Mouse (Mus musculus) liver, adult 2 months (tissue): ENCODE results near the gene Taf1b. TPM values are rescaled to one million over a fixed set of nuclear protein-coding genes. Genes with fewer than 3 reads are reported as not detected.

Source experiments
- DNase-seq: peaks from one replicate; pipeline ENCODE4 v3.0.0-alpha.2; 2011; ENCODE audit warnings: low read depth, low spot score; ENCODE audit errors: extremely low read depth
- H3K27ac ChIP-seq: fragments of 200-500 bp; replicated peaks from 2 replicates; pipeline ENCODE4 v1.5.1; 2012; ENCODE audit warnings: low read depth, mild to moderate bottlenecking, control low read depth, inconsistent platforms, low read length; ENCODE audit not compliant: insufficient read depth
- H3K27me3 ChIP-seq: fragments of 200-500 bp; 2 replicates; pipeline ENCODE4 v1.6.1; 2012; ENCODE audit warnings: mild to moderate bottlenecking, moderate library complexity, low read length, inconsistent platforms; ENCODE audit not compliant: control insufficient read depth, insufficient read depth
- H3K36me3 ChIP-seq: fragments of 200-500 bp; 2 replicates; pipeline ENCODE4 v1.6.1; 2012; ENCODE audit warnings: low read length, inconsistent platforms; ENCODE audit not compliant: control insufficient read depth, insufficient read depth
- H3K4me1 ChIP-seq: fragments of 200-500 bp; 2 replicates; pipeline ENCODE4 v1.6.1; 2011; ENCODE audit warnings: low read length; ENCODE audit not compliant: control insufficient read depth, insufficient read depth
- H3K4me3 ChIP-seq: fragments of 200-500 bp; 2 replicates; pipeline ENCODE4 v1.5.1; 2011; ENCODE audit warnings: low read depth, mild to moderate bottlenecking, control low read depth, low read length, moderate library complexity; ENCODE audit not compliant: insufficient read depth
- H3K79me2 ChIP-seq: fragments of 200-500 bp; 2 replicates; pipeline ENCODE4 v1.6.1; 2012; ENCODE audit warnings: inconsistent platforms, mild to moderate bottlenecking, low read length, moderate library complexity; ENCODE audit not compliant: control insufficient read depth, insufficient read depth
- H3K9ac ChIP-seq: fragments of 200-500 bp; 2 replicates; pipeline ENCODE4 v1.6.1; 2012; ENCODE audit warnings: low read depth, mild to moderate bottlenecking, control low read depth, inconsistent platforms, low read length
- CTCF ChIP-seq: fragments of 200-500 bp; IDR thresholded peaks from 2 replicates; pipeline ENCODE4 v1.5.1; 2011; ENCODE audit warnings: low read depth, low read length, control low read depth
- POLR2A ChIP-seq: fragments of 200-500 bp; IDR thresholded peaks from 2 replicates; pipeline ENCODE4 v1.6.1; 2011; ENCODE audit warnings: low read length, control low read depth; ENCODE audit not compliant: insufficient read depth; ENCODE audit errors: extremely low read depth
- WGBS: fragments of 180-500 bp; shearing (Covaris S2); methylation state at CpG from one replicate; pipeline ENCODE4 v1.1.7; 2018; 5-methylcytosine and 5-hydroxymethylcytosine counted together
- polyA plus RNA-seq: library from polyadenylated mRNA; depleted of rRNA; stranded (reverse); fragments of >200 nt; gene quantifications from 2 replicates; pipeline ENCODE4 v1.2.3, GENCODE M21; 2012
- total RNA-seq: library from RNA; depleted of rRNA; stranded (reverse); fragments of >200 nt; gene quantifications from 2 replicates; pipeline ENCODE4 v1.2.3, GENCODE M21; 2014

Gene Taf1b
- total and polyA plus RNA-seq, 2 experiments = 3.1 to 8.3 TPM

DNA sequence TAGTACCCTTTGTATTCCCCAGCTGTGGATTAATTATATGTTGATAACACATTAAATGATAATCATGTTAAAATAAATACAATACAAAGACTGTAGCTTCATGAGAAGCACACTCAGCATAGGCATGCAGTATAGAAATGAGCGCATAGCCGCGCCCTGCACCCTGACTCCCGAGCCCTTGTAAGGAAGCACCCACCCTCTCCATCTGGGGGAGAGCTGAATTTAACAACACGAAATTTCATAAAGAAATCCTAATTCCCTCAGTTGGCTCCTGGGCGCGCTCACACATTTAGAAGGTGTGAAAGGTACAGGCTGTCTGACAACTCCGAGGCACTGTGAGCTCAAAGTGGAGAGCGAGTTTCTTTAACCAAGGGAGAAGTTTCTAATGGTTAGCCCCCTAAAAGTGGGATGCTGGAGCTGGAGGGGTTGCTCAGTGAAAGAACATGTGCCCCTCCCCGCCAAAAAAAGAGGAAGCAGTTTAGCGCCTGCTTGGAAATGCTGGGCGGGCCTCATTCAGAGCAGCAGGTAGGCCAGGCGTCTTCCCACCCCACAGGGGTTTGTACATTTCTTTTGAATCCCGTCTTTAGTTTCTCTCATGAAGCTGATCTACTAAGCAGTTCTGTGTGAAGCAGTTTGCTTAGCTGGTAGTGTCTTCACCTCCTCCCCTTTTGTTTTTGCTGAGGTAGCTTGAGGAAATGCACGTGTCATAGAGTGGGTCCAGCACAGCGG lies 43.4 kb downstream of the Taf1b start:
- H3K36me3 ChIP-seq = no peaks in the 10 kb centered on the region
- no peak overlapping the region for H3K4me3 ChIP-seq
- no peak overlapping the region for H3K9ac ChIP-seq
- no peaks in the 10 kb centered on the region for H3K4me1 ChIP-seq
- H3K79me2 ChIP-seq = no peaks in the 10 kb centered on the region
- no peak overlapping the region for H3K27ac ChIP-seq
- 91% methylated on average over 16 of the region's 16 CpGs for WGBS
- no peak for TF ChIP-seq POLR2A
- no peak for TF ChIP-seq CTCF
- no peaks in the 10 kb centered on the region for H3K27me3 ChIP-seq
- no peak for DNase-seq

DNA sequence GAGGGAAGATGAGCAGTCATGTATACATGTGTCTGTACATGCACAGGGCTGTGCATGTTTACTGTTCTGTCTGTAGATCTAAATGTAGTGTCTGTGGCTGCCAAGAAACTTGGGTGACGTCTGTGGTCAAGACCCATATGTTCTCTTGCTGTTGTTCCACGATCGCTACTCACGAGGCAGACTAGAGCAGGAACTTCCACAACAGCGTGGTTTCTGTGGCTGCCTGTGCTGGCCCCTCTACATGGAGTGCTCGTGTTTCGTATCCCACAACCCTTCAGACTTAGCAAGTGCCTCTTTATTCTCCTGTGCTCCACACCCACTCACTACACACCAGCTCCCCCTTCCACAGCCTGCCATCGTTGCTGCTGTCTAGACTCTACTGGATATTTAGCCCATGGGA lies 49.5 kb downstream of the Taf1b start:
- H3K79me2 ChIP-seq = no peaks in the 10 kb centered on the region
- TF ChIP-seq CTCF (no peak), POLR2A (no peak)
- 93% methylated on average over 8 of the region's 8 CpGs for WGBS
- no peaks in the 10 kb centered on the region for H3K27me3 ChIP-seq
- no peak overlapping the region for H3K4me3 ChIP-seq
- H3K36me3 ChIP-seq = peaks cover 3% of the 10 kb centered on the region; the same call in 1 of the 2 replicates
- no peak overlapping the region for H3K9ac ChIP-seq
- no peak overlapping the region for H3K27ac ChIP-seq
- H3K4me1 ChIP-seq = no peaks in the 10 kb centered on the region
- no peak for DNase-seq

- no peak overlapping the region for H3K4me3 ChIP-seq
- no peak overlapping the region for H3K9ac ChIP-seq
- no peaks in the 10 kb centered on the region for H3K79me2 ChIP-seq
- H3K36me3 ChIP-seq = peaks cover 3% of the 10 kb centered on the region; the same call in 1 of the 2 replicates
- no peak overlapping the region for H3K27ac ChIP-seq
- DNase-seq = no peak
- no peaks in the 10 kb centered on the region for H3K27me3 ChIP-seq
- TF ChIP-seq CTCF = no peak
- no peak for TF ChIP-seq POLR2A
- no peaks in the 10 kb centered on the region for H3K4me1 ChIP-seq
- WGBS = 97% methylated on average over 6 of the region's 6 CpGs
Measured at GRCm38 (mm10) chr12:24548885-24549284, 50.7 kb downstream of the Taf1b start.

GRCm38 (mm10) chr12:24552531-24552930 lies 54.4 kb downstream of the Taf1b start:
- Histone ChIP-seq H3K9ac (no peak overlapping the region), H3K79me2 (no peaks in the 10 kb centered on the region), H3K36me3 (peaks cover 3% of the 10 kb centered on the region; the same call in 1 of the 2 replicates), H3K27me3 (no peaks in the 10 kb centered on the region), H3K4me3 (no peak overlapping the region), H3K27ac (no peak overlapping the region), H3K4me1 (no peaks in the 10 kb centered on the region)
- 69% methylated on average over 2 of the region's 2 CpGs for WGBS
- no peak for DNase-seq
- TF ChIP-seq POLR2A (no peak), CTCF (no peak)

GRCm38 (mm10) chr12:24555976-24556375 lies 57.8 kb downstream of the Taf1b start:
- H3K36me3 ChIP-seq = no peaks in the 10 kb centered on the region
- no peak for DNase-seq
- TF ChIP-seq CTCF (no peak), POLR2A (no peak)
- no peaks in the 10 kb centered on the region for H3K79me2 ChIP-seq
- no peak overlapping the region for H3K27ac ChIP-seq
- H3K4me3 ChIP-seq = no peak overlapping the region
- no peaks in the 10 kb centered on the region for H3K4me1 ChIP-seq
- H3K27me3 ChIP-seq = no peaks in the 10 kb centered on the region
- H3K9ac ChIP-seq = no peak overlapping the region
- 92% methylated on average over 8 of the region's 8 CpGs for WGBS

DNA sequence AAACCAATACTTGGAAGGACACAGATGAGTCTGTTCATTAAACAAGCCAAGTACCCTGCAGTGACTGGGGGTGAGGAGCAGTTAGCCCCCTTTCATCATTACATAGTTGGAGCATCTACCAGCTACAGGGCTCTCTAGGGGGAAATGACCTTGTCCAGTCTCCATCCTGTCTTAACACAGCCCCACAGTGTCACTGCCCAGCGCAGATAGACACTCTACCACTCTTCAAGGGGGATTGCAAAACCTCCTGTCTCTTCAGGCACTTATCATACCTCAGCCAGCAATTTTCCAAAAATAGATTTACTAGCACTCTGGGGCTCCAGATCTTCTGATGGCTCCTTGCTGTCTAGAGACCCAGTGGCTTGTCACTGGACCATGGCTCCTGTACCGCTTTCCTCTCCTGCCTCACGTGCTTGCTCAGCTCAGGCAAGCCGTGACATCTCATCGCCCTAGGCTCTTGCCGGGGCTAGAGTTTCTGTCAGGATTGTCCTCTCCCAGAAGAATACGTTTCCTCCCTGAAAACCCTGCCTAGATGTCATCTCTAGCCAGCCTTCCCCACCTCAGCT lies 65.3 kb downstream of the Taf1b start:
- no peaks in the 10 kb centered on the region for H3K79me2 ChIP-seq
- 90% methylated on average over 7 of the region's 7 CpGs for WGBS
- no peaks in the 10 kb centered on the region for H3K27me3 ChIP-seq
- TF ChIP-seq POLR2A (no peak), CTCF (no peak)
- no peak overlapping the region for H3K9ac ChIP-seq
- H3K4me3 ChIP-seq = no peak overlapping the region
- no peak for DNase-seq
- no peaks in the 10 kb centered on the region for H3K4me1 ChIP-seq
- H3K36me3 ChIP-seq = no peaks in the 10 kb centered on the region
- no peak overlapping the region for H3K27ac ChIP-seq
